Mouse (Mus musculus): ENCODE measurements around the gene Ghrhr. TPM values are rescaled to one million over a fixed set of nuclear protein-coding genes. Genes with fewer than 3 reads are reported as not detected.

Ghrhr gene
- polyA plus RNA-seq, 1 experiment from 2014 or later: not detected

- Histone ChIP-seq H3K27me3 (ENCODE audit: control insufficient read depth, insufficient read depth, low read depth, low read length) (no peaks in the 10 kb centered on the region), H3K9ac (ENCODE audit: low read depth, low read length) (peak overlapping the region; percentile 65), H3K9me3 (replicated peaks; ENCODE audit: control insufficient read depth, low read length) (no peaks in the 10 kb centered on the region), H3K36me3 (ENCODE audit: control insufficient read depth, insufficient read depth) (no peaks in the 10 kb centered on the region; the same call in 1 of the 2 replicates), H3K4me3 (ENCODE audit: low read depth, low read length) (peak overlapping the region; percentile 56), H3K27ac (ENCODE audit: low read length) (peak overlapping the region; percentile 94), H3K4me2 (ENCODE audit: low read depth, low read length) (peak overlapping the region; percentile 71), H3K4me1 (ENCODE audit: control insufficient read depth, low read depth, low read length) (peaks cover 74% of the 10 kb centered on the region)
- no peak for ATAC-seq (ENCODE audit: low read depth)
- 28% methylated on average over 6 of the region's 6 CpGs for WGBS (ENCODE audit: insufficient replicate concordance)
Observed at GRCm38 (mm10) chr6:55338077-55338476, 38.0 kb upstream of the Ghrhr start.

- WGBS (ENCODE audit: insufficient replicate concordance): 30% methylated on average over 9 of the region's 9 CpGs
Observed at GRCm38 (mm10) chr6:55338934-55339825, 36.9 kb upstream of the Ghrhr start.

GRCm38 (mm10) chr6:55341688-55342087 lies 34.4 kb upstream of the Ghrhr start:
- ATAC-seq (ENCODE audit: low read depth): no peak
- Histone ChIP-seq H3K27me3 (ENCODE audit: control insufficient read depth, insufficient read depth, low read depth, low read length) (no peaks in the 10 kb centered on the region), H3K4me1 (ENCODE audit: control insufficient read depth, low read depth, low read length) (peaks cover 61% of the 10 kb centered on the region), H3K36me3 (ENCODE audit: control insufficient read depth, insufficient read depth) (peaks cover 4% of the 10 kb centered on the region; the same call in 1 of the 2 replicates), H3K9me3 (replicated peaks; ENCODE audit: control insufficient read depth, low read length) (no peaks in the 10 kb centered on the region), H3K4me2 (ENCODE audit: low read depth, low read length) (peak overlapping the region; percentile 71), H3K27ac (ENCODE audit: low read length) (peak overlapping the region; percentile 94), H3K4me3 (ENCODE audit: low read depth, low read length) (peak overlapping the region; percentile 22), H3K9ac (ENCODE audit: low read depth, low read length) (peak overlapping the region; percentile 65)
- 26% methylated on average over 5 of the region's 5 CpGs for WGBS (ENCODE audit: insufficient replicate concordance)

More at GRCm38 (mm10) chr6:55338934-55339825, 36.9 kb upstream of the Ghrhr start:
- no peaks in the 10 kb centered on the region for H3K9me3 ChIP-seq (replicated peaks; ENCODE audit: control insufficient read depth, low read length)
- H3K4me1 ChIP-seq (ENCODE audit: control insufficient read depth, low read depth, low read length): peaks cover 78% of the 10 kb centered on the region
- H3K27ac ChIP-seq (ENCODE audit: low read length): peak overlapping the region; percentile 94
- H3K36me3 ChIP-seq (ENCODE audit: control insufficient read depth, insufficient read depth): no peaks in the 10 kb centered on the region; the same call in 1 of the 2 replicates
- peak overlapping the region; percentile 65 for H3K9ac ChIP-seq (ENCODE audit: low read depth, low read length)
- peak overlapping the region; percentile 71 for H3K4me2 ChIP-seq (ENCODE audit: low read depth, low read length)
- peak; percentile 89 for ATAC-seq (ENCODE audit: low read depth)
- no peaks in the 10 kb centered on the region for H3K27me3 ChIP-seq (ENCODE audit: control insufficient read depth, insufficient read depth, low read depth, low read length)
- peak overlapping the region; percentile 56 for H3K4me3 ChIP-seq (ENCODE audit: low read depth, low read length)

GRCm38 (mm10) chr6:55342328-55342727 lies 33.8 kb upstream of the Ghrhr start:
- Histone ChIP-seq H3K4me2 (ENCODE audit: low read depth, low read length) (peak overlapping the region; percentile 64), H3K4me3 (ENCODE audit: low read depth, low read length) (peak overlapping the region; percentile 49), H3K36me3 (ENCODE audit: control insufficient read depth, insufficient read depth) (peaks cover 4% of the 10 kb centered on the region; the same call in 1 of the 2 replicates), H3K9ac (ENCODE audit: low read depth, low read length) (peak overlapping the region; percentile 52), H3K4me1 (ENCODE audit: control insufficient read depth, low read depth, low read length) (peaks cover 63% of the 10 kb centered on the region), H3K9me3 (replicated peaks; ENCODE audit: control insufficient read depth, low read length) (no peaks in the 10 kb centered on the region), H3K27me3 (ENCODE audit: control insufficient read depth, insufficient read depth, low read depth, low read length) (no peaks in the 10 kb centered on the region), H3K27ac (ENCODE audit: low read length) (peak overlapping the region; percentile 82)
- WGBS (ENCODE audit: insufficient replicate concordance): 54% methylated on average over 9 of the region's 9 CpGs
- peak; percentile 57 for ATAC-seq (ENCODE audit: low read depth)

GRCm38 (mm10) chr6:55343446-55343845 lies 32.6 kb upstream of the Ghrhr start:
- no peak overlapping the region for H3K4me3 ChIP-seq (ENCODE audit: low read depth, low read length)
- H3K27ac ChIP-seq (ENCODE audit: low read length): peak overlapping the region; percentile 82
- no peak for ATAC-seq (ENCODE audit: low read depth)
- 90% methylated on average over 10 of the region's 10 CpGs for WGBS (ENCODE audit: insufficient replicate concordance)
- H3K27me3 ChIP-seq (ENCODE audit: control insufficient read depth, insufficient read depth, low read depth, low read length): no peaks in the 10 kb centered on the region
- H3K4me2 ChIP-seq (ENCODE audit: low read depth, low read length): no peak overlapping the region
- H3K9ac ChIP-seq (ENCODE audit: low read depth, low read length): no peak overlapping the region
- peaks cover 4% of the 10 kb centered on the region; the same call in 1 of the 2 replicates for H3K36me3 ChIP-seq (ENCODE audit: control insufficient read depth, insufficient read depth)
- H3K9me3 ChIP-seq (replicated peaks; ENCODE audit: control insufficient read depth, low read length): no peaks in the 10 kb centered on the region
- peaks cover 63% of the 10 kb centered on the region for H3K4me1 ChIP-seq (ENCODE audit: control insufficient read depth, low read depth, low read length)

GRCm38 (mm10) chr6:55344291-55345016 lies 31.6 kb upstream of the Ghrhr start:
- Histone ChIP-seq H3K27ac (ENCODE audit: low read length) (no peak overlapping the region), H3K4me1 (ENCODE audit: control insufficient read depth, low read depth, low read length) (peaks cover 61% of the 10 kb centered on the region), H3K4me3 (ENCODE audit: low read depth, low read length) (no peak overlapping the region), H3K9me3 (replicated peaks; ENCODE audit: control insufficient read depth, low read length) (no peaks in the 10 kb centered on the region), H3K9ac (ENCODE audit: low read depth, low read length) (no peak overlapping the region), H3K4me2 (ENCODE audit: low read depth, low read length) (no peak overlapping the region), H3K36me3 (ENCODE audit: control insufficient read depth, insufficient read depth) (peaks cover 4% of the 10 kb centered on the region; the same call in 1 of the 2 replicates), H3K27me3 (ENCODE audit: control insufficient read depth, insufficient read depth, low read depth, low read length) (no peaks in the 10 kb centered on the region)
- WGBS (ENCODE audit: insufficient replicate concordance): 76% methylated on average over 9 of the region's 9 CpGs
- ATAC-seq (ENCODE audit: low read depth): no peak

GRCm38 (mm10) chr6:55345264-55345663 lies 30.8 kb upstream of the Ghrhr start:
- Histone ChIP-seq H3K27me3 (ENCODE audit: control insufficient read depth, insufficient read depth, low read depth, low read length) (no peaks in the 10 kb centered on the region), H3K36me3 (ENCODE audit: control insufficient read depth, insufficient read depth) (peaks cover 4% of the 10 kb centered on the region; the same call in 1 of the 2 replicates), H3K4me3 (ENCODE audit: low read depth, low read length) (no peak overlapping the region), H3K9ac (ENCODE audit: low read depth, low read length) (no peak overlapping the region), H3K4me1 (ENCODE audit: control insufficient read depth, low read depth, low read length) (peaks cover 53% of the 10 kb centered on the region), H3K27ac (ENCODE audit: low read length) (no peak overlapping the region), H3K9me3 (replicated peaks; ENCODE audit: control insufficient read depth, low read length) (no peaks in the 10 kb centered on the region), H3K4me2 (ENCODE audit: low read depth, low read length) (no peak overlapping the region)
- ATAC-seq (ENCODE audit: low read depth): no peak
- WGBS (ENCODE audit: insufficient replicate concordance): 85% methylated on average over 10 of the region's 10 CpGs

- ATAC-seq (ENCODE audit: low read depth): no peak
- peaks cover 4% of the 10 kb centered on the region; the same call in 1 of the 2 replicates for H3K36me3 ChIP-seq (ENCODE audit: control insufficient read depth, insufficient read depth)
- no peak overlapping the region for H3K4me2 ChIP-seq (ENCODE audit: low read depth, low read length)
- H3K9me3 ChIP-seq (replicated peaks; ENCODE audit: control insufficient read depth, low read length): no peaks in the 10 kb centered on the region
- H3K4me1 ChIP-seq (ENCODE audit: control insufficient read depth, low read depth, low read length): peaks cover 41% of the 10 kb centered on the region
- WGBS (ENCODE audit: insufficient replicate concordance): 80% methylated on average over 7 of the region's 7 CpGs
- H3K9ac ChIP-seq (ENCODE audit: low read depth, low read length): no peak overlapping the region
- H3K4me3 ChIP-seq (ENCODE audit: low read depth, low read length): no peak overlapping the region
- H3K27me3 ChIP-seq (ENCODE audit: control insufficient read depth, insufficient read depth, low read depth, low read length): no peaks in the 10 kb centered on the region
- H3K27ac ChIP-seq (ENCODE audit: low read length): no peak overlapping the region
Observed at GRCm38 (mm10) chr6:55346491-55346890, 29.6 kb upstream of the Ghrhr start.
